Mouse (Mus musculus) stomach, adult 2 months (tissue): Measurements from ENCODE around the gene Hmgb1. TPM values are rescaled to one million over a fixed set of nuclear protein-coding genes. Genes with fewer than 3 reads are reported as not detected.

Source experiments
- polyA plus RNA-seq: library from polyadenylated mRNA; depleted of rRNA; stranded (reverse); fragments of >200 nt; gene quantifications from 2 replicates; pipeline ENCODE4 v1.2.3, GENCODE M21; 2012; rRNA removed

Hmgb1 gene
- 1.5 and 2.4 TPM in 2 replicates for polyA plus RNA-seq

GRCm38 (mm10) chr5:149184104-149184843 lies at the start of gene Hmgb1, which contains the start of gene Uspl1:
Gene Hmgb1, minus strand, starts transcription at chr5:149184489.
Gene Uspl1, plus strand, starts transcription at chr5:149184350.

Other genes starting within 250 kb of the Hmgb1 start
- gene Gm42791, start 189.3 kb downstream of the Hmgb1 start, polyA plus RNA-seq, result not detected in 2 replicates
- 1.4 and 1.7 TPM in 2 replicates for gene Uspl1, start 139 bp downstream of the Hmgb1 start, polyA plus RNA-seq
- gene Alox5ap, start 80.3 kb upstream of the Hmgb1 start, polyA plus RNA-seq, result 7.6 and 11.4 TPM in 2 replicates
- gene Medag, start 227.3 kb upstream of the Hmgb1 start, polyA plus RNA-seq, result 4.1 and 6.9 TPM in 2 replicates